Mouse (Mus musculus): ENCODE measurements at regions not wholly inside any gene's neighbourhood (a gene's known extent, or its start where the extent isn't known, plus 50 kb on each side); places are given as distances from the start of the nearest gene placed in this dataset.
"Not testable (repeated sequence)": the region's sequence is repeated elsewhere in the genome, so short reads cannot be mapped to it uniquely, and the experiment has no call there.

- no peak for DNase-seq
- intact Hi-C loops (cut with DNase I) = no loop called here
Measured at GRCm38 (mm10) chr6:73676979-73677378, 207.5 kb upstream of the 4931417E11Rik start.

DNA sequence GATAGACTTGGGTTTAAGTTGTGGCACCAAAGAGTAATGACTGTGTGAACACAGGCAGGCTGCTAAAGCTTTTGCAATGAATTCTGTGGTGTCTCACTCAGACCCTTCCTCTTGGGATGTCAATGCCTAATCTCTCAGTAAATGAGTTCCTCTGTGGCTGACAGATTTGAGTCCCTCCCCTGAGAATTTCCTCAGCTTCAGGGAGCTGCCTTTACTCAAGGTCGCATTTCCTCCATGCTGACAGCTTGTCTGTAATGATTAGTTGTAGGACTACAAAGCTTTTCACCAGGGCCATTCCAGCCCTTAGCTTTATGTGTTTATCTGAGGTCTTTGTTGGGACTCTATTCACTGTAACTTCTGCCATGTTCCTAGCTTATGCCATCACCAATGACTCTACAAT lies 199.9 kb upstream of the 4931417E11Rik start:
- intact Hi-C loops (cut with DNase I) = no loop called here
- DNase-seq = no peak

DNA sequence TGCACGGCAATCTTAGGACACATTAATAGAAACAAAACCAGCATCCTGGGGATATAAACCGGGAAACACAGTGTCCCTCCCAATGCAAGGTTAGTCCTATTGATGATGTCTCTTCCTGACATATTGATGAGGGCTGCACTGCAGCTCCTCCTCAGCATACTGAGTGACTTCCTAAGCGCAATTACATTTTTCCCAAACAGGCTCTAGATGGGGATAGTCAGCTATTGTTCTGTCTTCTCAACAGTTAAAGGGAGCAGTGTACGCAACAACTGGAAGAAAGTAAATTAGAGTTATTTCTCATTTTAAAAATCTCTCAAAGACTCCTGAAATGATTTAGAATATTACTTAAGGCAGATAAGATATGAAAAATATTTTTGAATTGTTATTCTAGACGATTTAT lies 189.5 kb upstream of the 4931417E11Rik start:
- intact Hi-C loops (cut with DNase I) = no loop called here
- DNase-seq = no peak

DNA sequence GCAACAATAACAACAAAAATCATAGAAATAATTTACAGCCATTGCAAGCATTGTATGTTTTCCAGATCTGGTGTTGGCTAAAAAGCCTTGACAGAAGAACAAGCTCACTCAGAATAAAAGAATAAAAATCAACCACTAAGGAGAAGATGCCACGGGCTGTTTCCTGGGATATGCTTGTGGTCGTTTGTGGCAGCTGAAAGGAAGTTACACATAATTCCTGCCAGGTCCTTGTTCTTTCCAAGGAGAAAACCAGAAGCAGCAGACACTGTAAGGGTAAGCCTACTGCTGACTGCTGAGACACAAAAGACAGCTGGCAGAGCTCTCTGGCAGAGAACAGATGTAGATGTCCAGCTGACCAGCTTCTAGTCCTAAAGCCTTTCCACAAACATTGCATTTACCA lies 175.9 kb upstream of the 4931417E11Rik start:
- intact Hi-C loops (cut with DNase I) = no loop called here
- no peak for DNase-seq

DNA sequence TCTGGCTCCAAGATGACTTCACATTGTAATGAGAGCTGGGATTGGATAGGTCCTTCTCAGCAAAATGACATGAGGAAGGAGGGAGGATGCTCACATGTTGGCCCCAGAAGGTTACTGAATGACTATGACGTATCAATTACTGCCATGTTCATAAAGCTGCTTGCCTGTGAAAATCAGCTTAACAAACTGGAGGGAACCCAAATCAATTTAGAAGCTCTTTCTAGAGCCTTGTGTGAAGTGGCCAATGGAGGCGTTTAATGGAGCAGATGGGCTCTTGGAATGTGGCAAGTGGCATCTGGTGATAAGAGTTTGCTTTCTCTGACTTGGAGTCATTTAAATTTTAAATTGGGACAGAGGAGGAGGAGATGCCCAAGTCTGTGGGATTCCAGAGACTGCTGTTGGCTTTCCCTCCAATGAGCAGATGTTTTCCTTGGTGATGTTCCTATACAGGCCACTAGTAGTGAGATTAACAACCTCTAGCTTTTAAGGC lies 175.4 kb upstream of the 4931417E11Rik start:
- intact Hi-C loops (cut with DNase I) = no loop called here
- DNase-seq = peak; percentile 0 to 2

DNA sequence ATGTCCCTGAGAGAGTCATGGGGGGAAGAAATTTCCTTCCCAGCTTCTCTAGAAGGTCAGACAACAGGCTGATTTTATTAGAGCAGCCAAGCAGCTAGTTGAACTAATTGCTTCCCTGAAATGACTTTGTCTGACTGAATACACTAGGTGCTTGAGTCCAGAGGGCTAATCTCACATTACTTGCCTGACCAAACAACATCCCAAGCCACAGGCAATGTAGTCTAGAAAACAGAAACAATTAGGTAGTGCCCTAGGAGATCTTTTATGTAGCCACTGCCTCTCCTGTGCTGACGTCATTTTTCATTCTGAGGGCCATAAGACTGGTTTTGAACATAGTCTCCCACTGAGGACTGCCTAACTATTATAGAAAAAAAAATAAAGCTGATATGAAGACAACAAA lies 159.1 kb upstream of the 4931417E11Rik start:
- intact Hi-C loops (cut with DNase I) = no loop called here
- DNase-seq = no peak

DNA sequence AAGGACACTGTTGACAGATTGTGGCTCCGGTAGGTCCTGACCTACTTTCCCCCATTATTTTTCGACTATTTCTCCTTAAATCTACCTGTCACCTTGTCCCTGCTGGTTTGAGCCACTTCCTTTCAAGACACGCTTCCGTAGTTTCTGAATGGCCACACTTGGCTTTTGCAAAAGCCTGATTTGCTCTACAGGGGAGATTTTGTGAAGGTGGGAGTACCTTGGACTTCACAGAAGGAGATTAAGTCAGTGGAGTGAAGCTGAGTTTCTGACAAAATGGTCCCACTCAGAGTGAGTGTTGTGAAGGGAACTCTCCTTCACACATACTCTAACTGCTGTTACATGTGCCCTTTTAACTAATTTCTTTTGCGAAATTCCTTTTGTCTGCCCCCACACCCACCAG lies 157.0 kb upstream of the 4931417E11Rik start:
- DNase-seq = no peak
- intact Hi-C loops (cut with DNase I) = no loop called here

DNA sequence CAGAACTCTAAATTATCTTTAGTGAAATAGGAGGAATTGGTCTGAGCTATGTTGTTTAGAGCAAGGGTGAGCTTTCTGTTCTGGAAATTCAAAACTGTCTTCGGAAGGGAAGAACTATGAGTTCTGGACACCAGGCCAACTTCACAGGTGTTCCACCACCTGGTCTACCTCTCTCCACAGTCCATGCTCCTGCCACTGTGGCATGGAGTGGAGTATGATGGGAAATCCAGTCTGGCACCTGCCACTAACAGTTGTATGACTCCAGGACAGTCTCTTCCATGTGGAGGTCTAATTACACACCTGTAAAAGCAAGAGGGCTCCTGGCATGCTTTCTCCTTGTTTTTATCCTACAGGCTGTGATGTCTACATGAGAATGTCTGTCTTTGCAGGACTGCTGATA lies 154.7 kb upstream of the 4931417E11Rik start:
- intact Hi-C loops (cut with DNase I) = no loop called here
- no peak for DNase-seq

DNA sequence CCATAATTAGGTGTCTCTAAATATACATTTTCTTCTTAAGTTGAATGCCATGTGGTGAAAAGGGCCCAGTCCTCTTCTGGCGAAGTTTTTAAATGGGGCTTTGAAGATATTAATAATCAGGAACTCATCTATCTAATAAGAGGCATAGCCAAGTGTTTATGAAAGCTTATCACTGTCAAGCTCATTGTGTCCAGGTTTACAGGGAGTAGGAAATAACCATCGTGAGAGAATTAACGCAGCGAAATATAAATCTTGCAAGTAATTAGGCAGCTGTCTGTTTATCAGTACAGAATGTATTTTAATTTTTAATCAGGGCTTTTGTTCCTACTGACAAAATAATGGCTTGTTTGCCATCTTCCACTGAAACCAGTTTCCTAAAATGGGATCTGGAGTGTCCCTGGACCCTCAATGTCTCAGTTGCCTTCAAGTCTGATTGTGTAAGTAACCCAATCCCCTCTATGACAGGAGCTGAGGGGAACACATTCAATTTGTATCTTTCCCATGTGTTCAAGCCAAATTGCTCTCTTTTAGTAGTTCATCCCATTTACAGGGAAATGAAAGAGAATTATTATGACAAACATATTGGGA lies 152.5 kb upstream of the 4931417E11Rik start:
- intact Hi-C loops (cut with DNase I) = no loop called here
- no peak for DNase-seq

DNA sequence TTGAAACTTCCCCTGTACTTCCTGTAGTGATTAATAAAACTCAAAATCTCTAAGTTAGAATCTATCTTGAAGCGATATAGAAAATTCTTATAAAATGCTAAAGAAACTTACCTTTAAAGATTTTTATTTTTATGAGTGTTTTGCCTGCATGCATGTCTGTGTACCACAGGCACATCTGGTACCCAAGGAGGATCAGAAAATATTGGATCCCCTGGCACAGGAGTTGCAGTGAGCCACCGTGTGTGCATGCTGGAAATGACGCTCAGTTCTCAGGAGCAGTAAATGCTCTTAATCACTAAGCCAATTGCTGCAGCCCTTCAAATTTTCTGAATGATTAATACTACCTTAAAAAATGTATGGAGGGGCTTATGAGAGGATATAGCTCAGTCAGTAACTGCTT lies 142.8 kb upstream of the 4931417E11Rik start:
- intact Hi-C loops (cut with DNase I) = no loop called here
- DNase-seq = no peak

GRCm38 (mm10) chr6:73611839-73612238 lies 142.4 kb upstream of the 4931417E11Rik start:
- intact Hi-C loops (cut with DNase I) = no loop called here
- DNase-seq = no peak

DNA sequence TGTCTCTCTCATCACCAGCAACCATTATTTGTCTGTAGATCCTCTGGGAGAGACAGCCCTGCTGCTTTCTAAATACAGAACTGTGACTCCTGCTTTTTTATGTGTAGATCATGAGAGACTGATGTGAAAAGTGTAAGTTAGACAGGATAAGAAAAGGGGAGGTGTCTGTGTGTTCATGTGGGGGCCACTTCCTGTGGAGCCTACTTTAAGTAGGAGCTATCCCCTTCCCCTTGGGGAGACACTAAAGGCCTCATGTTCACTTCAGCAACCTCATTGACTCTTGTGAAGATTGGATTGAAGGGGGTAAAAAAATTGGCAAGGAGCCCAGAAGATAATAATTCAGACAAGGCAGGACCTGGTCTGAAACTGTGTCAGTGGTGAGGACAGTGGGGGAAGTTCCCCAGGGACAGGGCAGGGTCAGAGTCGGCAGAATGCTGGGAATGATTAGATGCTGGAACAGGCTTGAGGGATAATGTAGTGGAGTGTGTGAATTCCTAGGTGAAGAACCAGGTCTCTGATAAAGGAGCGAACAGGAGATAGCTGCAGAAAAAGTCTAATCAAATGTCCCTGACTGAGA lies 140.7 kb upstream of the 4931417E11Rik start:
- intact Hi-C loops (cut with DNase I) = no loop called here
- DNase-seq = no peak

GRCm38 (mm10) chr6:73587686-73588085 lies 118.2 kb upstream of the 4931417E11Rik start:
- DNase-seq = no peak
- intact Hi-C loops (cut with DNase I) = no loop called here

- intact Hi-C loops (cut with DNase I) = no loop called here
- DNase-seq = no peak
Measured at GRCm38 (mm10) chr6:73576708-73577107, 107.2 kb upstream of the 4931417E11Rik start.

GRCm38 (mm10) chr6:73560000-73560399 lies 90.5 kb upstream of the 4931417E11Rik start:
- DNase-seq = no peak
- intact Hi-C loops (cut with DNase I) = no loop called here

- no peak for DNase-seq
- intact Hi-C loops (cut with DNase I) = no loop called here
Measured at GRCm38 (mm10) chr6:73530559-73530958, 61.1 kb upstream of the 4931417E11Rik start.

DNA sequence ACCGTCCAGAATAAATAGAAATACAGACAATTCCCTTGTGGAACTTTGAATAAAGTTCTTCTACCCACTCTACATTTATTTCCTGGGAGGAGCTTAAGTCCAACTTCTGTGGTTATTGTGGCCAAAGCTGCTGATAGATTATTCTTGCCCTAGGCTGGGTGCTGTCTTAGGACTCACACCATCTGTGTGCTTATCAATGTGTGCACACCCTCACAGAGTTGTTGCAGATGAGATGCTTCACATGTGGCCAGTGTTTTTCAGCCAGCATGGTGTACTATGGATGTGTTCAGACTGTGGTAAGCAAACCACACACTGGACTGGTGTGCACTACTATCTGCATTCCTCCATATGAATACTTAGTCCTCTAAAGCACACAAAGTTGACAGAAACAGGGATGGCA lies 60.6 kb upstream of the 4931417E11Rik start:
- intact Hi-C loops (cut with DNase I) = no loop called here
- no peak for DNase-seq

GRCm38 (mm10) chr6:73523658-73524057 lies 54.2 kb upstream of the 4931417E11Rik start:
- no peak for DNase-seq
- intact Hi-C loops (cut with DNase I) = no loop called here

DNA sequence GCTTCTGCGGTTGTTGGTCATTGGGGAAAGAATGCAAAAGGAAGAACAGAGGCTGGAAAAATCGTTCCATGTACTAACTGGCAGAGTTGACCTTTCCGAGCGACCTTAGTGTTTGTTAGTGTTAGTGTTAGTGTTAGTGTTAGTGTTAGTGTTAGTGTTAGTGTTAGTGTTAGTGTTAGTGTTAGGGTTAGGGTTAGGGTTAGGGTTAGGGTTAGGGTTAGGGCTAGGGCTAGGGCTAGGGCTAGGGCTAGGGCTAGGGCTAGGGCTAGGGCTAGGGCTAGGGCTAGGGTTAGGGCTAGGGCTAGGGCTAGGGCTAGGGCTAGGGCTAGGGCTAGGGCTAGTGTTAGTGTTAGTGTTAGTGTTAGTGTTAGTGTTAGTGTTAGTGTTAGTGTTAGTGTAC lies 50.4 kb upstream of the 4931417E11Rik start:
- DNase-seq; intact Hi-C loops (cut with DNase I): not testable (repeated sequence)
